Mouse (Mus musculus): ENCODE measurements around the gene Vmn2r103.

Vmn2r103 gene

DNA sequence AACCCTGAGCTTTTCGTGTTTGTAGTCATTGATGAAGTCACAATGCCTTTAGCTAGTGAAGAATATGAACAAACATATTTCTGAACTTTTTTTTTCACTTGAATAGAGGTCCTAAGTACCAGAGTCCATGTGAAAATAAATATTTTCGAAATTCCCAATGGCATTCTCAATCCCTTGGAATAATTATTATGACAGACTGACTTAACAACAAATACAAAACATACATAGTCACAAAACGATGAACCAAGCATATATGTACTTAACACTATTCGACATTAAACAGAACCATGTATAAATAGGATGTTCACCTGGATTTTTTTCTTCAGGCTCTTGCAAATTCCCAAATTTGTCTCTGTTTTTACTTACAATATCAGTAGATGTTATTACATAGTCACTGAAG, at the start of gene Vmn2r103:
Gene Vmn2r103, plus strand, starts transcription at position 301 of the 400 bp plus-strand sequence.
- DNase-seq (ENCODE audit: low read depth, low spot score): no peak
- Histone ChIP-seq H3K27me3 (ENCODE audit: control insufficient read depth, insufficient read depth, low read length, poor library complexity, severe bottlenecking) (no peaks in the 10 kb centered on the region), H3K36me3 (ENCODE audit: control insufficient read depth, insufficient read depth, low read length, poor library complexity, severe bottlenecking) (no peaks in the 10 kb centered on the region)

DNA sequence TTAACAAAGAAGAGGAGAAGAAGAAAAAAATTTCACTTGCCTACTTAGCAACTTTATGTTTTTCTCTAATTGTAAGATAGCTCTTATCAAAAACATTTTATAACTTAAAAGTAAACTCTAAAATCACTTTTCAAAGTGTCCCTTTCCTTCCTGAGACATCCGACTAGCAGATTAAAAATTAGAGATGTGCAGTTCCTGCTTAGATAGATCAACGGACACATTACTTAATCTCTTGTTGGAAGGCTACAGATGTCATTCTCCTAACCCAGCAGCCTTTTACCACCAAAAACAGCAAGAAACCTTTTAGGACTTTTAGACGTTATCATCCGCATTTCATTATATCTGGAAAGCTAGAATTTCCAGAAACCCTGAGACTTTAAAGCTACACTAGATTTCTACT, 5.8 kb downstream of the Vmn2r103 start:
- no peak for DNase-seq (ENCODE audit: low read depth, low spot score)
- H3K36me3 ChIP-seq (ENCODE audit: control insufficient read depth, insufficient read depth, low read length, poor library complexity, severe bottlenecking): no peaks in the 10 kb centered on the region
- no peaks in the 10 kb centered on the region for H3K27me3 ChIP-seq (ENCODE audit: control insufficient read depth, insufficient read depth, low read length, poor library complexity, severe bottlenecking)

DNA sequence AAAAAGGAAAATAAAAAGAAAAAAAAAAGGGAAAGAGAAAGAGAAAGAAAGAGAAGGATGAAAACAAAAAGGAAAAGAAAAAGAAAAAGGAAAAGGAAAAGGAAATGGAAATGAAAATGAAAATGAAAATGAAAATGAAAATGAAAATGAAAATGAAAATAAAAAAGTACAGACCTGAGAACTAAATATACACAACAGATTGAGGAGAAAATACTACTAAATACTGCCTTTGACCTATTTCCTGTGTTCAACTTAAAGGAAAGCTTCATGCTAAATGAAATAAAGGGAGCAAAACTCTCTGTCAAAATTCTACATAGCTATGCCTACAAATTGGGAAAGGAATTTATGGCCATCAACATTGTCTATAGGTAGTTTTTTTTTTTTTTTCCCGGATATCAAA, 16.1 kb downstream of the Vmn2r103 start:
- H3K36me3 ChIP-seq (ENCODE audit: control insufficient read depth, insufficient read depth, low read length, poor library complexity, severe bottlenecking): no peaks in the 10 kb centered on the region
- DNase-seq (ENCODE audit: low read depth, low spot score): no peak
- H3K27me3 ChIP-seq (ENCODE audit: control insufficient read depth, insufficient read depth, low read length, poor library complexity, severe bottlenecking): no peaks in the 10 kb centered on the region
